Mouse (Mus musculus) CH12.LX (cell line): ENCODE data around the gene Iyd.

Experiments
- BHLHE40 ChIP-seq: IDR thresholded peaks from 2 replicates; pipeline ENCODE4 v1.6.1; 2011; ENCODE audit warnings: mild to moderate bottlenecking, low read depth, low read length, improper control_type of control experiment
- CTCF ChIP-seq, 2 experiments: IDR thresholded peaks in 1 of 2; conservative IDR thresholded peaks in 1 of 2; 2 replicates each; pipeline ENCODE4 v1.5.1; 2011 to 2012; ENCODE audit warnings: low read depth in 2 of 2, low read length in 2 of 2, improper control_type of control experiment in 1 of 2, inconsistent platforms in 1 of 2, mild to moderate bottlenecking in 1 of 2, moderate library complexity in 1 of 2
- E2F4 ChIP-seq: IDR thresholded peaks from 2 replicates; pipeline ENCODE4 v1.6.1; 2011; ENCODE audit warnings: low read depth, low read length, improper control_type of control experiment; ENCODE audit not compliant: insufficient replicate concordance
- ELF1 ChIP-seq: IDR thresholded peaks from 2 replicates; pipeline ENCODE4 v1.6.1; 2014; ENCODE audit warnings: low read depth, mild to moderate bottlenecking, inconsistent platforms, low read length, improper control_type of control experiment
- MAFK ChIP-seq: IDR thresholded peaks from 2 replicates; pipeline ENCODE4 v1.6.1; 2011; ENCODE audit warnings: low read length, improper control_type of control experiment; ENCODE audit not compliant: insufficient replicate concordance
- MAX ChIP-seq: IDR thresholded peaks from 2 replicates; pipeline ENCODE4 v1.6.1; 2011; ENCODE audit warnings: low read length, improper control_type of control experiment
- MEF2A ChIP-seq: IDR thresholded peaks from 2 replicates; pipeline ENCODE4 v1.6.1; 2014; ENCODE audit warnings: low read depth, mild to moderate bottlenecking, inconsistent platforms, low read length, improper control_type of control experiment, borderline replicate concordance
- POLR2A ChIP-seq: IDR thresholded peaks from 2 replicates; pipeline ENCODE4 v1.6.1; 2011; ENCODE audit warnings: low read depth, mild to moderate bottlenecking, improper control_type of control experiment, low read length
- POLR2AphosphoS2 ChIP-seq: IDR thresholded peaks from 2 replicates; pipeline ENCODE4 v1.6.1; 2011; ENCODE audit warnings: low read depth, low read length, improper control_type of control experiment
- RAD21 ChIP-seq: IDR thresholded peaks from 2 replicates; pipeline ENCODE4 v1.6.1; 2011; ENCODE audit warnings: low read depth, mild to moderate bottlenecking, low read length, improper control_type of control experiment, moderate library complexity
- RCOR1 ChIP-seq: conservative IDR thresholded peaks from 2 replicates; pipeline ENCODE4 v1.6.1; 2012; ENCODE audit warnings: low read depth, mild to moderate bottlenecking, inconsistent platforms, low read length, improper control_type of control experiment
- USF2 ChIP-seq: conservative IDR thresholded peaks from 2 replicates; pipeline ENCODE4 v1.6.1; 2011; ENCODE audit warnings: low read depth, low read length, improper control_type of control experiment
- ZKSCAN1 ChIP-seq: IDR thresholded peaks from 2 replicates; pipeline ENCODE4 v1.6.1; 2012; ENCODE audit warnings: low read depth, inconsistent platforms, low read length, improper control_type of control experiment, borderline replicate concordance
- ZNF384 ChIP-seq: IDR thresholded peaks from 2 replicates; pipeline ENCODE4 v1.6.1; 2012; ENCODE audit warnings: low read depth, low read length, improper control_type of control experiment, inconsistent platforms

DNA sequence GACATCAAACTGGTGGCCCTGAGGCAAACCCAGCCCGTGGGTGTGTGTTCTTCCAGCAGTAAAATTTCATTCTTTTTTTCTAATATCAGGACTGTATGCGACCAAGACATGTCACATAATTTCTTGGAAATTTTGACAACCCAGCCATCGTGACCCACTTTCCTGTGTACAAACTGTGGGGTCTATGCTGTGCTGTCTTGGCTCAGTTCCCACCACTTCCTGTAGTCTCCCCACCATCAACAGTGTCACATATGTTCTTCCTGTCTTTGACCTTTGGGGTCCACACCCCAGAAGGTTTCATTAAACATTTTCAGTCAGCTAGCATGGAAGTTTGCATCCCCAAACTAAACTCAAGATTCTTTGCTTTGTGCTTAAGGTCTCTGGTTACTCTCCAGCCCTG, 28.6 kb upstream of the Iyd start:
- TF ChIP-seq CTCF (conservative IDR thresholded peaks at IDR 0.05 in 1 of 2, IDR thresholded peaks at IDR 0.05 in 1 of 2; ENCODE audit: low read depth in 2 of 2, low read length in 2 of 2) (no peak), USF2 (no peak), POLR2A (no peak), RAD21 (no peak), MAX (no peak), MAFK (no peak), ELF1 (no peak), E2F4 (no peak), POLR2AphosphoS2 (no peak), MEF2A (no peak), BHLHE40 (no peak), ZKSCAN1 (no peak), ZNF384 (no peak), RCOR1 (no peak)
